Mouse (Mus musculus): ENCODE results near the gene Vsnl1. TPM values are rescaled to one million over a fixed set of nuclear protein-coding genes. Genes with fewer than 3 reads are reported as not detected.

Gene Vsnl1
- polyA plus RNA-seq, 3 experiments from 2014 or later: not detected

- no peak for ATAC-seq
These were observed 57.0 kb downstream of the Vsnl1 start for GRCm38 (mm10) chr12:11379396-11379795.

GRCm38 (mm10) chr12:11370056-11370455 is 66.4 kb downstream of the Vsnl1 start:
- no peak for ATAC-seq

- ATAC-seq: no peak
These were observed 69.2 kb downstream of the Vsnl1 start for GRCm38 (mm10) chr12:11367099-11367765.

- ATAC-seq: no peak
These were observed 71.5 kb downstream of the Vsnl1 start for GRCm38 (mm10) chr12:11364870-11365269.

- ATAC-seq: no peak
These were observed 74.0 kb downstream of the Vsnl1 start for GRCm38 (mm10) chr12:11362435-11362834.

- ATAC-seq: no peak
These were observed 85.5 kb downstream of the Vsnl1 start for GRCm38 (mm10) chr12:11350895-11351294.

- ATAC-seq: no peak
These were observed 86.5 kb downstream of the Vsnl1 start for GRCm38 (mm10) chr12:11349870-11350269.

GRCm38 (mm10) chr12:11348423-11348822 is 88.0 kb downstream of the Vsnl1 start:
- no peak for ATAC-seq

GRCm38 (mm10) chr12:11345963-11346362 is 90.5 kb downstream of the Vsnl1 start:
- no peak for ATAC-seq

- no peak for ATAC-seq
These were observed 94.3 kb downstream of the Vsnl1 start for GRCm38 (mm10) chr12:11342020-11342600.

- no peak for ATAC-seq
These were observed 98.2 kb downstream of the Vsnl1 start for GRCm38 (mm10) chr12:11338251-11338650.

- ATAC-seq: peak; percentile 76
These were observed 99.6 kb downstream of the Vsnl1 start for GRCm38 (mm10) chr12:11336845-11337244.

GRCm38 (mm10) chr12:11326483-11326882 is 109.9 kb downstream of the Vsnl1 start:
- ATAC-seq: no peak

- no peak for ATAC-seq
These were observed 111.9 kb downstream of the Vsnl1 start for GRCm38 (mm10) chr12:11324480-11324879.

GRCm38 (mm10) chr12:11317671-11318070 is 118.7 kb downstream of the Vsnl1 start:
- no peak for ATAC-seq

GRCm38 (mm10) chr12:11313840-11314239 is 122.6 kb downstream of the Vsnl1 start:
- no peak for ATAC-seq

- ATAC-seq: no peak
These were observed 125.3 kb downstream of the Vsnl1 start for GRCm38 (mm10) chr12:11311106-11311505.

GRCm38 (mm10) chr12:11306753-11307645 is 129.4 kb downstream of the Vsnl1 start:
- no peak for ATAC-seq

- peak; percentile 84 for ATAC-seq
These were observed 135.6 kb downstream of the Vsnl1 start for GRCm38 (mm10) chr12:11300858-11301257.

GRCm38 (mm10) chr12:11286382-11286781 is 150.0 kb downstream of the Vsnl1 start:
- no peak for ATAC-seq

- peak; percentile 48 for ATAC-seq
These were observed 154.8 kb downstream of the Vsnl1 start for GRCm38 (mm10) chr12:11281584-11281983.

GRCm38 (mm10) chr12:11279886-11280285 is 156.5 kb downstream of the Vsnl1 start:
- ATAC-seq: peak; percentile 73

GRCm38 (mm10) chr12:11277207-11277606 is 159.2 kb downstream of the Vsnl1 start:
- ATAC-seq: no peak
